Mouse (Mus musculus) neural tube, embryonic 10.5 days (tissue): ENCODE data around the gene Crat.

Source experiments
- DNase-seq: peaks from one replicate; pipeline ENCODE4 v3.0.0-alpha.2; 2017; ENCODE audit warnings: low spot score; ENCODE audit errors: extremely low spot score

Crat gene

DNA sequence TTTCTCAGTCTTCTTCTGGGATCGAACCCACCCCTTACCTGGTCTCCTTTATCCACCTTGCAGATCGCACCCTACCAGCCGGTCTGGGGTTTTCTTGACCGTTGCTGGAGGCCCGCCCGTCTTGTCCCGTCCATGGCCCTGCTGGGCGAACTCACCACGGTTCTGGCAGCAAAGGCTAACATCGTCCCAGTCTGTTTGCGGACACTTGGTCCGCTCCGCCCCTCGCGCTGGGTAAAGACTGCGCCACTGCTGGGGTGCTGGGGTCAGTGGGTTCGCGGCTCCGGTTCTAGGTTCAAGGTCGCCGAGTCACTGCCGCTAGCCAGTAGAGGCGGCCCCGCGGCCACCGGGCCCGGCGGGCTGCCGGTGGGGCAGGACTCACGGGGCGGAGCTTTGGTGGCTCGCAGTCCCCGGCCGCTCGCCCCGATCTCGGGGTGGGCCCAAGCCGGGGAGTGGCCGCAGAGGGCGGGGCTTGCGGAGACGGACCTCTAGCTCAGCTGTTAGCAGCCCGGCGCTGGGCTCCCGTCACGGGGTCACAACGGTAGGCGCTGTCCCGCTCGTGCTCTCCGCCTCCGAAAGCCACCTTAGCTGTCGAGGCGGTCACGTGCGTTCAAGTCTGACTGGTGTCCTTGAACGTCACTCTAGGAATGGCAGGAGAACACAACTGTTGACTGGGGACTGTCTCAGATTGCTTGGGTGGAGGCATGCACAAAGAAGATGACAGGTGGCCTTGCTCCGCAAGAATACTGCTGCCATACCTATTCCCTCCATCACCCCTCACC lies at the start of gene Crat:
Gene Crat (minus strand): TSS at position 657 of the 779 bp plus-strand sequence.
- peak; percentile 85 for DNase-seq

GRCm38 (mm10) chr2:30464411-30464810 lies 48.8 kb upstream of the Crat start:
- no peak for DNase-seq

GRCm38 (mm10) chr2:30463904-30464330 lies 48.3 kb upstream of the Crat start:
- no peak for DNase-seq

DNA sequence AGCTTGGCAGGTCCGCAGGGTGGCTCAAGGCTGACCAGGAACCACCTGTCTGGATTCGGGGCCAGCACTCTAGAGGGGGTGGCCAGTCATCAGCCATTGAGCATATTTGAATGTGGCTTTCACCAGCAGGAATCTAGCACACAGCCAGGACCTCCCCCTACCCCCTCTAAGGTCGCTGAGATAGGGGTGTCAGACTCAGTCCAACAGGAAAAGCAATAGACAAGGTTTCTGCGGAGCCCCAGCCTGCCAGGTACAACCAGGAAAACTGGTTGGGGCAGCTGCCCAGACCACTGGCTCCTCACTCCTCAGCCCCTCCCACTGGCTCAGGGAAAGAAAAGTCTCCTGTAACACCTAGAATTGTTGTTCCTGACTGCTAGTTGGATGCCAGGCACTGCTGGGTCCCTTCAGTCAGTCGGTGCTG lies 47.7 kb upstream of the Crat start:
- no peak for DNase-seq

DNA sequence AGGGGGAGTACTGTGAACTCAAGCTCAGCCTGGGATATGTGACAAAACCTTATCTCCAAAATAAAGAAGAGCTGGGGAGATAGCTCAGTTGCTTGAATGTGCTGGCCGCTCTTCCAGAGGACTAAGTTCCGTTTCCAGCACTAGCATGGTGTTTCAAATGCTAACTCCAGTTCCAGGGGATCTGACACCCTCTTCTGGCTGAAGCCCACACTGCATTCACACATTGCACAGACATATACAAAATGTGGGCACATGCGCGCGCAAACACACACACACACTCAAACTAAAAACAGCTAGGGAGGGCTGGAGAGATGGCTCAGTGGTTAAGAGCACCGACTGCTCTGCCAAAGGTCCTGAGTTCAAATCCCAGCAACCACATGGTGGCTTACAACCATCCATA lies 43.6 kb upstream of the Crat start:
- no peak for DNase-seq

- no peak for DNase-seq
These were observed 42.7 kb upstream of the Crat start for GRCm38 (mm10) chr2:30458349-30458748.

DNA sequence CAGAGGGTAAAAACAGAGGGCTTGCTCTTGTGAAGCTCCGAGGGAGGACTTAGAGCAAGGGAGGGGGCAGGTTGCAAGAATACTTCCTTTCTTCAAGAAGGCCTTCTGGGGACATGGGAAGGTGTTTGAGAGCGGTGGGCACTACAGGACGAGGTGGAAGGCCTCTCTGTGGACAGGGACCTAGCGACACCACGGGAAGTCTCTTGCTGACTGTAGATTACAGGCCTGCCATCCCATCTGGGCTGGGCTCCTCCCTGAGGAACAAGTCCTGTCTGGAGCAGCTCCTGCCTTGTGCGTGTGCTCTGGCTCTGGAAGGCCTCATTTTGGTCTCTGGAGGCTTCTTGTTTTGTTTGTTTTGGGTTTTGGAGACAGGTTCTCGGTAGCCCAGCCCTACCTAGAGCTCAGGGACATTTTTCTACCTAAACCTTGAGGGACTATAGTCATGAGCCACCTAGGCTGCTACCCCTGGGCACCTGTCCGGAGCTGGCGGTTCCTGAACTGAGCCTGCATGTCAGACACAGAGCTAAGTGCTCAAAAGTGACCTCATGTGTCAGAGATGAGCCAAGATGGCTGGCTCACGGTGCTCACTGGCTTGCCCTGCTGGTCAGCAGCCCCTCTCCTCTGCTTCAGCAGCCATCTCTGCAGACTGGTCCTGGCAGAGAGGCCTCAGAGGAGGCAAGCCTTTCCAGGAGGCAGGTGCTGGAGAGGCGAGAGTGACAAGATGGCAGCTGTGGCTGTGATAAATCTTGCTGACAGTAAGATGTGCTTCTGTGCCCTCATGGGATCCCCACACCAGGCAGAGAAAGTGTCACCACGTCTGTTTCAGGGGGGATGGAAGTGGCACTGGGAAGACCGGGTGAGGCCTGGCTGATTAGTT lies 40.7 kb upstream of the Crat start:
- DNase-seq, result no peak

DNA sequence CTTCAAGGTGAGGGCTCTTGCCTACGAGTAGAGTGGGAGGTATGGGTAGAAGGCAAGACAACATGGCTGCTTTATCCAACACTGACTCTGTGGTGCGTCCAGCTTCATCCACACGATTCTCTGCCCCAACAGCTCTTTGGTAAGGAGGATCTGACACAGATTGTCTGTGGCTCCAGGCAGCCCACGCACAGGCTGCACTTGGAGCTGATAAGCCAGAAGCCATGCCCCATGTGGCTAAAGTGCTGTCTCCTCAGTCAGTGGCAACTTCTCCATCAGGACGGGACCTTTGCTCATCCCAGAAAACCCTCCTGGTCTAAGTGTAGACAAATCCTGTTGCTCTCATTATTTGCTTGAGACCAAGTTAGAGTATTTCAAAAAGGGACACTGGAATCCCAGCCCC lies 39.0 kb upstream of the Crat start:
- no peak for DNase-seq

- no peak for DNase-seq
These were observed 38.0 kb upstream of the Crat start for GRCm38 (mm10) chr2:30453570-30453969.

- no peak for DNase-seq
These were observed 35.9 kb upstream of the Crat start for GRCm38 (mm10) chr2:30451525-30451924.

DNA sequence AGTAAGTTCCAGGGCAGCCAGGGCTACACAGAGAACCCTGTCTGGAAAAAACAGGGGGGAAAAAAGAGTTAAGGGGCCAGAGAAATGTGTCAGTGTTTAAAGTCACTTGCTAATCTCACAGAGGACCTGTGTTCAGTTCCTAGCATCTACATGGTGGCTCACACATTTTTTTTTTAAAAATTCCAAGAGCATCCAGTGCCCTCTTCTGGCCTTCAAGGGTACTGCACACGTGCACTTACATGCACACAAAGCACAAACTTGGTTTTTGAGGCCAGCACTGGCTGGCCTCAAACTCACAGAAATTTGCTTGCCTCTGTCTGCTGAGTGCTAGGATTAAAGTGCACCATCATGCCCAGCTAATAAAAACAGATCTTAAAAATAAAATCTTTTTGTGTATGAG lies 34.9 kb upstream of the Crat start:
- no peak for DNase-seq

DNA sequence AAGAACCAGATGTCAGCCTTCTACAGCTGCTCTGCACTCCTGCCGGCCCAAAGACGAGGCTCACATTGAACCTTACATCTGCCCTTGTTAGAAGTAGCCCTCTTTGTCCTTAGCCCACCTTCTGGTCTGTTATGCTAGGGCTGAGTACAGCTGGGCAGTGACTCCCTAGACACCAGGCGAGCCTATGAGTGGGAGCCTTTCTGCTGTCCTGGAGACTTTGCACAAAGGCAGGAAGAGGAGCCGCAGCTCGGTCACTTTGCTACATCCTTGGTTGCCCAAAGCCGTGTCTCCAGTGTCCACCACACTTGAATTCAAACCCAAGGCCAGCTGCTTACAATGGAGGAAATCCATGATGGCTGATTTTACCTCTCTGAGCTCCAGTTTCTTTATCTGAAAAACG lies 32.8 kb upstream of the Crat start:
- no peak for DNase-seq

GRCm38 (mm10) chr2:30446891-30447826 lies 31.5 kb upstream of the Crat start:
- DNase-seq, result no peak

DNA sequence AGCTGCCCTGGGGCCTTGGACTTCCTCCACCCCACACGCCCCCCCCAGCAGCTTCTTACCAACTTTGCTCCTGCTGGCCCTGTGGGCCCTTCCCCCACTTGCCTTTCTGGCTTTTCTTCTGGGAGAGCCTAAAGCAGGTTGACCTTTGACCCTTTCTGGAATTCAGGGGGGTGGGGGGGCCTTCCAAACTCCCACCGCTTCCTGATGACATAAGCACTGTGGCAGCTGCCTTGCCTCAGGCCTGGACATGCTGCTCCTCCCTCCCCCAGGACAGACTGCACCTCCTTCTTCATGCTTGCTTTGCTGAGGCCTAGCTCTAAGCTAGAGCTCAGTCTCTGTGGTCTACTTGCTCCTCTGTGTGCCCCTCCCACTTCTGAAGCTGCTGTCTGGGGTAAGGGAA lies 29.7 kb upstream of the Crat start:
- peak; percentile 73 for DNase-seq

DNA sequence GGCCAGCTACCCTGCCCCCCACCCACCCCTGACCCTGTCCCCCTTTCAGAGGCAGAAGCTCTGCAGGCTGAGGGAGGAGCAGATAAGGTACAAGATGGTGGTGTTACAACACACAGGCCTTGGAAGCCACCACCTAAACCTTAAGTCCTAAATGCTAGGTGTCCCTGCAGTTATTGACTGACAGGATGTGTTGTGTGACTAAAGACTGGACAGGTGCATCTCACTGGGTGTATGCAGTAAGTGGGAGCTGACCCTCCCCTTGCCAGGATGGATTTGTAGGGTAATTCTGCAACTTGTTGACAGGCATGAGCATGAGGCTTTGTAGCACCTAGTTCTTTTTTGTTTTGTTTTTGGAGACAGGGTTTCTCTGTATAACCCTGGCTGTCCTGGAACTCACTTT lies 28.8 kb upstream of the Crat start:
- no peak for DNase-seq

DNA sequence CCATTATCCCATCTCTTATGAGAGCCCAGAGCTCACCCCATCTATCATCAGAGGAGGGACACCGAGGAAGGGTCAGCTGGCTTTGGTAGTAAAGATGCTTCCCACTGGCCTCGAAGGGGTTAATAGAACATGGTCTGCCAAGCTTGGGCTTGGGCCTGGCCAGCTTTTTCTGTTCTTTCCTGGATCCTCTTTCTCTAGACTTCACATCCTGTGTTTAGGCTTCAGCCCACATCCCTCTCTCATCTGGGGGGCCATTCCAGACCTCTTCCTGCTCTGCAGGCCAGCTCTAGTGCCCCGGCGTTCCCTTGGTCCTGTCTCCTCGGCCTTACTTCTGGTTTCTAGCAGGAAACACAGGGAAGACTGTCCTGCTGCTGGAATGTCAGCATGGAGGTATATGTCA lies 28.4 kb upstream of the Crat start:
- DNase-seq, result no peak

GRCm38 (mm10) chr2:30443281-30443680 lies 27.7 kb upstream of the Crat start:
- DNase-seq, result no peak

DNA sequence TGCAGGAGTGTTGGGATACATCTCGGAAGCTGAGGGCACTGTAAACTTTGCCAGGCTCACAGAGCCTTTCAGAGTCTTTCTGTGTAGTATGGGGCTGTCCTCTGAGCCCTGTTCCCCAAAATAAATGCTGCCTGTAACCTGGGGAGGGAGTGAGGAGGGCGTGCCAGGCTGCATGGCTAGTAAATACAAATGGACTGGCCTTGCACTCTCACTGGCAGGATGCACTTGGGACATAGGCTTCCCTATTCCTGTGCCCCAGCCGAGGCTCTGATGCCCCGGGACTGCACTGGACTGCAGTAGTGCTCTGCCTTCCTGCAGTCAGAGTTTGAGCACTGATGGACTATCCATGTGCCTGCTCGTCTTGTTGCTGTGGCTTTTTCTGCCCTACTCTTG lies 26.9 kb upstream of the Crat start:
- DNase-seq, result no peak

GRCm38 (mm10) chr2:30441518-30442497 lies 26.2 kb upstream of the Crat start:
- DNase-seq, result peak; percentile 85
